Mouse (Mus musculus) ES-Bruce4 (cell line): ENCODE results near the gene Fam83c.

Experiments used
- CTCF ChIP-seq: IDR thresholded peaks from one replicate; pipeline ENCODE4 v1.8.1; 2011; ENCODE audit warnings: low read depth, low read length
- EP300 ChIP-seq: IDR thresholded peaks from 2 replicates; pipeline ENCODE4 v1.6.1; 2011; ENCODE audit warnings: low read depth, low read length; ENCODE audit not compliant: insufficient read depth
- POLR2A ChIP-seq: IDR thresholded peaks from one replicate; pipeline ENCODE4 v1.8.1; 2011; ENCODE audit warnings: low read length; ENCODE audit not compliant: insufficient read depth

GRCm38 (mm10) chr2:155873636-155874035 lies 39.0 kb upstream of the Fam83c start:
- TF ChIP-seq CTCF (no peak), EP300 (no peak), POLR2A (no peak)
